Mouse (Mus musculus) kidney, embryonic 16.5 days (tissue): ENCODE results near the gene Fbxl12. TPM values are rescaled to one million over a fixed set of nuclear protein-coding genes. Genes with fewer than 3 reads are reported as not detected.

Experiments
- ATAC-seq: fragments of 200-750 bp; cut with Nextera tagmentation; 2 replicates; pipeline ENCODE4 v1.8.0; 2017; ENCODE audit warnings: moderate TSS enrichment; ENCODE audit not compliant: low FRiP score, low TSS enrichment
- H3K27ac ChIP-seq: fragments of 300-500 bp; sonication (generic); 2 replicates; pipeline ENCODE4 v1.5.1; 2014; ENCODE audit warnings: low read length
- H3K27me3 ChIP-seq: fragments of 300-500 bp; sonication (generic); 2 replicates; pipeline ENCODE4 v1.6.1; 2014; ENCODE audit warnings: low read length, control low read depth, mixed read lengths; ENCODE audit not compliant: insufficient read depth
- H3K36me3 ChIP-seq: fragments of 300-500 bp; sonication (generic); 2 replicates; pipeline ENCODE4 v1.6.1; 2014; ENCODE audit warnings: low read length, control low read depth, mixed read lengths; ENCODE audit not compliant: insufficient read depth
- H3K4me1 ChIP-seq: fragments of 300-500 bp; sonication (generic); 2 replicates; pipeline ENCODE4 v1.6.1; 2014; ENCODE audit warnings: low read length, control low read depth, mixed read lengths; ENCODE audit not compliant: insufficient read depth
- H3K4me2 ChIP-seq: fragments of 300-500 bp; sonication (generic); replicated peaks from 2 replicates; pipeline ENCODE4 v1.6.1; 2014; ENCODE audit warnings: low read depth, low read length
- H3K4me3 ChIP-seq: fragments of 300-500 bp; sonication (generic); 2 replicates; pipeline ENCODE4 v1.5.1; 2014; ENCODE audit warnings: mild to moderate bottlenecking, low read length
- H3K9ac ChIP-seq: fragments of 300-500 bp; sonication (generic); replicated peaks from 2 replicates; pipeline ENCODE4 v1.6.1; 2014; ENCODE audit warnings: low read length
- H3K9me3 ChIP-seq: fragments of 300-500 bp; sonication (generic); 2 replicates; pipeline ENCODE4 v1.6.1; 2016; ENCODE audit warnings: low read length, control low read depth
- WGBS: fragments of 180-500 bp; shearing (Covaris S2); extraction: QIAGEN DNeasy Blood & Tissue Kit; methylation state at CpG from one replicate; pipeline ENCODE4 v1.1.7; 2014; 5-methylcytosine and 5-hydroxymethylcytosine counted together
- polyA plus RNA-seq: library from polyadenylated mRNA; unstranded; fragments of >200 nt; fragmentation: Nextera tagmentation; extraction: Ambion mirVana; gene quantifications from 2 replicates; pipeline ENCODE4 v1.2.1, GENCODE M21; 2015

Fbxl12 gene
- polyA plus RNA-seq, 1 experiment from 2014 or later, result 20.5 TPM

DNA sequence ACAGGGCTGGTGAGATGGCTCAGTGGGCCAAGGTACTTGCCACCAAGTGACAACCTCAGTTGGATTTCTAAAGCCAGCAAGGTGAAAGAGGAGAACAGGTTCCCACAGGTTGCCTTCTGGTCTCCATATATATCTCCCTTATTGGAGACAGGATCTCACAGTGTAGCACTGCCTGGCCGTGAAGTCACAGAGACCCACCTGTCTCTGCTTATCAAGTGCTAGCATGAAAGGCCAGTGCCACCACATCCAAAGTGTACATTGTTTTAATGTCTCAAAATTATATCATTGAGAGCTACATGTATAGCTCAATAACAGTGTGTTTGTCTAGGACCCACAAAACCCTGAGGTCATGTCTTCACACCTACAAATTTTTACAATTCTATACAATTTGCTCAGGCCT is 38.3 kb downstream of the Fbxl12 start:
- Histone ChIP-seq H3K27me3 (no peaks in the 10 kb centered on the region), H3K9ac (no peak overlapping the region), H3K4me3 (no peak overlapping the region), H3K36me3 (peaks cover 6% of the 10 kb centered on the region; the same call in 1 of the 2 replicates), H3K4me2 (no peak overlapping the region), H3K9me3 (no peaks in the 10 kb centered on the region; the same call in 1 of the 2 replicates), H3K27ac (no peak overlapping the region), H3K4me1 (peaks cover 6% of the 10 kb centered on the region)
- WGBS, result 97% methylated on average over 1 of the region's 1 CpGs
- no peak for ATAC-seq

- Histone ChIP-seq H3K4me2 (no peak overlapping the region), H3K4me1 (no peaks in the 10 kb centered on the region), H3K4me3 (no peak overlapping the region), H3K9ac (no peak overlapping the region), H3K9me3 (no peaks in the 10 kb centered on the region), H3K36me3 (no peaks in the 10 kb centered on the region), H3K27me3 (no peaks in the 10 kb centered on the region), H3K27ac (no peak overlapping the region)
- no peak for ATAC-seq
- WGBS, result 79% methylated on average over 6 of the region's 6 CpGs
Measured at GRCm38 (mm10) chr9:20601270-20601669, 43.3 kb downstream of the Fbxl12 start.

DNA sequence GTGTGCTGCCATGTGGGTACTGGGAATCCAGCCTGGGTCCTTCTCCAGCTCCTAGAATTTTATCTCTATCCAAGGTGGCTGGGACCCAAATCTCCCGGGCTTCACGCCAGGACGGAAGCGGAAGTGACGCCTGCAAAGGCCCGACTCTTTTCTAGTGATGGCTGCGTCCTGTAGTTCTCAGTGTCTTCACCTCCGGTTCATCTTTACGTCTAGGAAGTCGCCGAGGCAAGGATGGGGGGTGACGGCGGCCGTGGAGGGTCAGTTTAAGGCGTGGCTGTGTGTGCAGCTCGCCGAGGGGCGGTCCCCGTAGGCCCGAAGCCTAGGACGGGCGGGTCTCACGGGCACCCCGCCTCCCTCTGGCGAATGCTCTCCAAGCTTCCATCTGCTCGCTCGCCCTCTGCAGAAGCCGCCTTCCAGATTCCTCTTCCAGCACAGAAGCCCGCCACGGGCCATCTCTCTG is 63.4 kb downstream of the Fbxl12 start, which contains the start of gene Zfp846:
Gene Zfp846 (plus strand): TSS at position 117 of the 460 bp plus-strand sequence.
- under 1% methylated on average over 28 of the region's 30 CpGs for WGBS
- ATAC-seq, result peak; percentile 99
- H3K9me3 ChIP-seq, result no peaks in the 10 kb centered on the region
- H3K9ac ChIP-seq, result peak within 1 kb of the TSS; percentile 87
- H3K27ac ChIP-seq, result peak within 1 kb of the TSS; percentile 85
- H3K4me3 ChIP-seq, result peak within 1 kb of the TSS; percentile 73
- peak within 1 kb of the TSS; percentile 66 for H3K4me2 ChIP-seq
- H3K27me3 ChIP-seq, result peaks cover 20% of the 10 kb centered on the region
- no peaks in the 10 kb centered on the region for H3K4me1 ChIP-seq
- H3K36me3 ChIP-seq, result 0 out of 2 replicates have a peak, but pooled peaks cover 5% of the 10 kb centered on the region

GRCm38 (mm10) chr9:20576591-20576990 is 68.0 kb downstream of the Fbxl12 start:
- no peak for ATAC-seq
- WGBS, result 80% methylated on average over 2 of the region's 2 CpGs

GRCm38 (mm10) chr9:20571060-20571459 is 73.5 kb downstream of the Fbxl12 start:
- Histone ChIP-seq H3K27ac (no peak overlapping the region), H3K4me3 (no peak overlapping the region), H3K27me3 (no peaks in the 10 kb centered on the region), H3K36me3 (no peaks in the 10 kb centered on the region), H3K9ac (no peak overlapping the region), H3K9me3 (no peaks in the 10 kb centered on the region), H3K4me1 (no peaks in the 10 kb centered on the region), H3K4me2 (no peak overlapping the region)
- no peak for ATAC-seq

More at GRCm38 (mm10) chr9:20576591-20576990, 68.0 kb downstream of the Fbxl12 start:
- H3K9me3 ChIP-seq, result no peaks in the 10 kb centered on the region
- H3K9ac ChIP-seq, result no peak overlapping the region
- H3K36me3 ChIP-seq, result no peaks in the 10 kb centered on the region
- no peaks in the 10 kb centered on the region for H3K4me1 ChIP-seq
- H3K4me2 ChIP-seq, result no peak overlapping the region
- no peak overlapping the region for H3K4me3 ChIP-seq
- no peak overlapping the region for H3K27ac ChIP-seq
- H3K27me3 ChIP-seq, result peaks cover 20% of the 10 kb centered on the region

Other genes with a start within 250 kb of the Fbxl12 start
- 20.1 and 20.8 TPM in 2 replicates for gene Zfp26, start 184.6 kb downstream of the Fbxl12 start, polyA plus RNA-seq
- 23.1 and 26.7 TPM in 2 replicates for gene Zfp426, start 152.0 kb downstream of the Fbxl12 start, polyA plus RNA-seq
- gene Zfp266, start 123.3 kb downstream of the Fbxl12 start, polyA plus RNA-seq, result 98.3 and 108 TPM in 2 replicates
- 17.5 and 18.3 TPM in 2 replicates for gene Zfp846, start 63.5 kb downstream of the Fbxl12 start, polyA plus RNA-seq
- gene Ubl5, start 1.9 kb downstream of the Fbxl12 start, polyA plus RNA-seq, result 331 and 349 TPM in 2 replicates
- gene Pin1, start 7.3 kb upstream of the Fbxl12 start, polyA plus RNA-seq, result 55.8 and 61.2 TPM in 2 replicates
- gene Olfm2, start 101.6 kb upstream of the Fbxl12 start, polyA plus RNA-seq, result 6.5 and 6.6 TPM in 2 replicates
- 2.5 TPM in 2 replicates for gene Col5a3, start 170.3 kb upstream of the Fbxl12 start, polyA plus RNA-seq
- not detected in 2 replicates for gene Rdh8, start 173.7 kb upstream of the Fbxl12 start, polyA plus RNA-seq
- 18.8 and 20.1 TPM in 2 replicates for gene A230050P20Rik, start 223.9 kb upstream of the Fbxl12 start, polyA plus RNA-seq
- 2.9 and 3.6 TPM in 2 replicates for gene Angptl6, start 235.0 kb upstream of the Fbxl12 start, polyA plus RNA-seq
- gene Ppan, start 243.4 kb upstream of the Fbxl12 start, polyA plus RNA-seq, result 94.3 and 95.3 TPM in 2 replicates